Mouse (Mus musculus) ES-Bruce4 (cell line): ENCODE data around the gene Dst. TPM values are rescaled to one million over a fixed set of nuclear protein-coding genes. Genes with fewer than 3 reads are reported as not detected.

Experiments
- H3K27ac ChIP-seq: 2 replicates; pipeline ENCODE4 v1.5.1; 2012; ENCODE audit warnings: low read length, inconsistent platforms; ENCODE audit not compliant: insufficient read depth
- H3K27me3 ChIP-seq: 2 replicates; pipeline ENCODE4 v1.6.1; 2012; ENCODE audit warnings: mild to moderate bottlenecking, low read length, inconsistent platforms; ENCODE audit not compliant: control insufficient read depth, poor library complexity, insufficient read depth, severe bottlenecking
- H3K36me3 ChIP-seq: 2 replicates; pipeline ENCODE4 v1.6.1; 2012; ENCODE audit warnings: inconsistent platforms, mild to moderate bottlenecking, low read length, moderate library complexity; ENCODE audit not compliant: control insufficient read depth, poor library complexity, insufficient read depth, severe bottlenecking
- H3K4me1 ChIP-seq: one replicate; pipeline ENCODE4 v1.8.1; 2011; ENCODE audit warnings: low read length; ENCODE audit not compliant: control insufficient read depth, insufficient read depth
- H3K4me3 ChIP-seq: 2 replicates; pipeline ENCODE4 v1.5.1; 2011; ENCODE audit warnings: low read depth, mild to moderate bottlenecking, low read length
- H3K9ac ChIP-seq: 2 replicates; pipeline ENCODE4 v1.6.1; 2012; ENCODE audit warnings: low read depth, mild to moderate bottlenecking, inconsistent platforms; ENCODE audit not compliant: poor library complexity, severe bottlenecking
- H3K9me3 ChIP-seq: replicated peaks from 2 replicates; pipeline ENCODE4 v1.6.1; 2012; ENCODE audit warnings: mild to moderate bottlenecking, low read length, inconsistent platforms; ENCODE audit not compliant: control insufficient read depth, poor library complexity, insufficient read depth, severe bottlenecking
- CTCF ChIP-seq: IDR thresholded peaks from one replicate; pipeline ENCODE4 v1.8.1; 2011; ENCODE audit warnings: low read depth, low read length
- EP300 ChIP-seq: IDR thresholded peaks from 2 replicates; pipeline ENCODE4 v1.6.1; 2011; ENCODE audit warnings: low read depth, low read length; ENCODE audit not compliant: insufficient read depth
- POLR2A ChIP-seq: IDR thresholded peaks from one replicate; pipeline ENCODE4 v1.8.1; 2011; ENCODE audit warnings: low read length; ENCODE audit not compliant: insufficient read depth
- polyA plus RNA-seq: library from polyadenylated mRNA; stranded (reverse); fragments of >200 nt; gene quantifications from 2 replicates; pipeline ENCODE4 v1.2.4, GENCODE M21; 2011; ENCODE audit warnings: low read depth; ENCODE audit not compliant: missing spikeins, insufficient read depth, insufficient read length

Dst gene
- polyA plus RNA-seq, 1 experiment = 296 TPM

DNA sequence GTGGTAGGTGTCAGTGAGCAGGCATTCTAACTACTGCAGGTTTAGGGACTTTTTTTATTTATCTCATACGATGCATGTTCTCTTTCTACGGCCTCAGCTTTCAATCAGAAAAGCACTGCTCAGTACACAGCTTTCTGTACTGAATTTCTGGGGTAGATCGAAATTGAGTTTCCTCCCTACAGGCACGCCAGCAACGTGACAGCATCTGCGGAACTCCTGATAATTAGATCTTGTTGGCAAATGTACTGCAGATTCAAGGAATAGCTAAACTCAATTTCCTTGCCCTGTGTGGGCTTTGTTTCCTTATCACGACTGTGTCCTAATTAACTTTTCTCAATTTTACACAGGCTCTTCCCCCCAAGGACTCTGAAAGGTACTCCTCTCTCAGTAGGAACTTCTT lies 416.2 kb downstream of the Dst start:
- Histone ChIP-seq H3K9ac (no peak overlapping the region), H3K27ac (no peak overlapping the region), H3K36me3 (no peaks in the 10 kb centered on the region), H3K9me3 (no peaks in the 10 kb centered on the region), H3K4me3 (no peak overlapping the region), H3K4me1 (no peaks in the 10 kb centered on the region), H3K27me3 (no peaks in the 10 kb centered on the region)
- TF ChIP-seq POLR2A (no peak), EP300 (no peak), CTCF (no peak)

DNA sequence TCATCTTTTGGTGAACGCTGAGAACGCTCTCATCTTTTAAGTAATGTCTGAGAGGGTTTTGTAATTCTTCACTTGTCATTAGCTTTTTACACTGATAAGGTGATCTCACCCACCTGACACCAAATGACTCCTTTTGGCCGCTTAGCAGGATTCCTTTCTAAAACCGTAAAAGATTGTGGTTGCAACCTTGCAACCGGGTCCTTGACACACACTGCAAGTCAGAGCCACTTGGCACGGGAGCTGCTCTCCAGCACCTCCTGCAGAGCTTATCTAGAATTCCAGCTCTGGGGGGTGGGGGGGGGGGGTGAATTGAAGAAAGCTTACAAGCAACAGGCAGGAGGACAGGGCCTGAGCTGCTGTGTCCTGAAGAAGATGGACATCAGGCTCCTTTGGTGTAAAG lies 420.6 kb downstream of the Dst start:
- Histone ChIP-seq H3K27ac (no peak overlapping the region), H3K36me3 (no peaks in the 10 kb centered on the region), H3K4me3 (no peak overlapping the region), H3K9me3 (no peaks in the 10 kb centered on the region), H3K4me1 (no peaks in the 10 kb centered on the region), H3K27me3 (no peaks in the 10 kb centered on the region), H3K9ac (no peak overlapping the region)
- TF ChIP-seq EP300 = no peak

DNA sequence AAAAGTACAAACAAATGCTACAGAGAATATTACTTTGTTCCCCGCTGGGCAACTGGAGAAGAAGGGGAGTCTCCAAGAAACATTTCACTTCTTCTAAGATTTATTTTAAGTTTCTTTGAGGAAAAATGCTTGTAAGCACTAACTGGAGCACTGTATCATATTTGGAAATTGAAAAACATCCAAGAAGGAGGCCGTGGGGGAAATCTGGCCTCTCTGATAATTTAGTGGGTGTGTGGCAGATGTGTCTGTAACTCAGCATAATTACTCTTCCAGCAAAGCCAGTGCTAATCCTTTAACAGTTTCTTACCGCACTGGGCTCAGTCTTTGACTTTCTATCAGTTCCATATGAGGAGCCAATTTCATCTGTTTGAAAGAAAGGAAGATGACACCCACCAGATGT lies 423.7 kb downstream of the Dst start:
- no peaks in the 10 kb centered on the region for H3K4me1 ChIP-seq
- no peak for TF ChIP-seq POLR2A
- TF ChIP-seq CTCF = no peak
- TF ChIP-seq EP300 = no peak
- H3K36me3 ChIP-seq = no peaks in the 10 kb centered on the region
- no peak overlapping the region for H3K9ac ChIP-seq
- H3K27ac ChIP-seq = no peak overlapping the region
- H3K9me3 ChIP-seq = no peaks in the 10 kb centered on the region
- H3K4me3 ChIP-seq = no peak overlapping the region
- H3K27me3 ChIP-seq = no peaks in the 10 kb centered on the region

Other genes starting within 250 kb of the Dst start
- 38.4 and 39.3 TPM in 2 replicates for gene Prim2, start 238.4 kb upstream of the Dst start, polyA plus RNA-seq
- 43.6 and 46.8 TPM in 2 replicates for gene Rab23, start 188.3 kb upstream of the Dst start, polyA plus RNA-seq
- 14.6 and 17.1 TPM in 2 replicates for gene Bag2, start 150.4 kb upstream of the Dst start, polyA plus RNA-seq
- 72.4 and 73.2 TPM in 2 replicates for gene Zfp451, start 93.6 kb upstream of the Dst start, polyA plus RNA-seq
- 5.4 and 6.9 TPM in 2 replicates for gene Bend6, start 409 bp upstream of the Dst start, polyA plus RNA-seq